Mouse (Mus musculus) left cerebral cortex, adult 8-10 months (tissue): ENCODE data around the gene Ube2b. TPM values are rescaled to one million over a fixed set of nuclear protein-coding genes. Genes with fewer than 3 reads are reported as not detected.

ENCODE experiments used
- DNase-seq, 2 experiments: peaks; one replicate each; pipeline ENCODE4 v3.0.0; 2022; ENCODE audit warnings: low spot score in 2 of 2
- total RNA-seq, 4 experiments: library from RNA; stranded (reverse); gene quantifications; 2 replicates each; pipeline ENCODE4 v1.2.4; 2022

Ube2b gene
- total RNA-seq, 4 experiments from 2014 or later = 159 to 178 (median 168) TPM

DNA sequence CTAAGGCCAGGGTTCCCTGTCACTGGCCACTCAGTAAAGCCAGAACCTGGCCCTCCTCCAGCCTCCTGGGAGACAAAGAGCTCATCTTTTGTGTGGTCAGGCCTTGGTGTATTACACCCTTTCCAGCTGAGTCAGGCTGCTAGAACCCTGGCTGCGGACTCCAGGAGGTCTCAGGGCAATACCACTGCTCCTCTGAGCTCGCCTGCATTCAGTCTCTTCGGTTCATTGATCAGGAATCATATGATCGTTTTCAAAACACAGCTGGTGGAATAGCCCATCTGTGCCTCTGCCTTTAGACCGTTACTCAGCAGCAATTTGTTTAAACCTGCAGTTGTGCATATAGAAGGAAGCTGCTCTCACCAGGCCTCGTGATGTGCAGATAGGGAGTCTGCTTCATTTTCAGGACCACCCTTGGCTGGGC, 63.2 kb downstream of the Ube2b start:
- no peak for DNase-seq

- DNase-seq = no peak
These were observed 64.7 kb downstream of the Ube2b start for GRCm38 (mm10) chr11:51935636-51936434.

Other genes with a start within 250 kb of the Ube2b start
- gene Sec24a, start 237.1 kb downstream of the Ube2b start, total RNA-seq = 10 to 100 TPM; 19.1 to 21.9 (median 19.8) TPM
- 10 to 100 TPM; 63.7 to 73.2 (median 67.6) TPM for gene Sar1b, start 237.1 kb downstream of the Ube2b start, total RNA-seq
- 10 to 100 TPM; 53.5 to 60.9 (median 57.6) TPM for gene Jade2, start 143.1 kb downstream of the Ube2b start, total RNA-seq
- gene Cdkn2aipnl, start 33.1 kb downstream of the Ube2b start, total RNA-seq = 10 to 100 TPM; 40.8 to 45.8 (median 41.1) TPM
- gene Cdkl3, start 3.5 kb upstream of the Ube2b start, total RNA-seq = 10 to 100 TPM; 13.2 to 18.5 (median 16.8) TPM
- gene Ppp2ca, start 97.9 kb upstream of the Ube2b start, total RNA-seq = 100 to 1,000 TPM; 110 to 125 (median 118) TPM
- not detected for gene Olfr1373, start 144.8 kb upstream of the Ube2b start, total RNA-seq
- not detected for gene Olfr1371, start 213.2 kb upstream of the Ube2b start, total RNA-seq
- 100 to 1,000 TPM; 448 to 504 (median 464) TPM for gene Skp1a, start 231.2 kb upstream of the Ube2b start, total RNA-seq